Mouse (Mus musculus) ES-E14 (cell line): ENCODE measurements around the gene Unc5cl.

Experiments
- CHD2 ChIP-seq: IDR thresholded peaks from 2 replicates; pipeline ENCODE4 v1.6.1; 2014; ENCODE audit warnings: mild to moderate bottlenecking, low read depth, low read length, inconsistent platforms
- HCFC1 ChIP-seq: IDR thresholded peaks from 2 replicates; pipeline ENCODE4 v1.6.1; 2012; ENCODE audit warnings: low read length, inconsistent platforms, borderline replicate concordance; ENCODE audit not compliant: insufficient read depth
- MAFK ChIP-seq: IDR thresholded peaks from 2 replicates; pipeline ENCODE4 v1.6.1; 2014; ENCODE audit warnings: mild to moderate bottlenecking, low read depth, low read length, inconsistent platforms; ENCODE audit not compliant: insufficient read depth
- ZC3H11A ChIP-seq: IDR thresholded peaks from 2 replicates; pipeline ENCODE4 v1.6.1; 2012; ENCODE audit warnings: low read depth, mild to moderate bottlenecking, inconsistent platforms, low read length, borderline replicate concordance
- ZNF384 ChIP-seq: IDR thresholded peaks from 2 replicates; pipeline ENCODE4 v1.6.1; 2012; ENCODE audit warnings: low read depth, low read length, inconsistent platforms

GRCm38 (mm10) chr17:48434479-48434878 lies 20.2 kb upstream of the Unc5cl start:
- TF ChIP-seq ZNF384, result no peak
- no peak for TF ChIP-seq HCFC1
- TF ChIP-seq MAFK, result no peak
- no peak for TF ChIP-seq ZC3H11A
- TF ChIP-seq CHD2, result no peak
